ENCODE assay signal across 8 mouse cellular contexts in genomic region chr6:134887008-134887407, GRCm38 (mm10). TPM values are rescaled to one million over a fixed set of nuclear protein-coding genes. Genes with fewer than 3 reads are reported as not detected.
A peak's percentile ranks its signal among the peaks of the same experiment; 100 is the strongest.
DNase-seq lines count a peak whose midpoint lies in the region; ATAC-seq lines count a peak whose summit lies in the region.

No protein-coding gene starts in this region.

- no peak for ATAC-seq in heart, embryonic 12.5 days (ENCODE audit: insufficient number of reproducible peaks, low FRiP score)
- ATAC-seq in forebrain, embryonic 16.5 days: peak; percentile 31
- peak; percentile 32; the same call in 1 of the 2 replicates for ATAC-seq in midbrain, embryonic 13.5 days
- no peak for ATAC-seq in activated CD4-positive, CD25-positive, alpha-beta regulatory T cell, adult 4 months

- no peaks in the 10 kb centered on the region for H3K9me3 ChIP-seq in heart, embryonic 12.5 days (replicated peaks)
- no peaks in the 10 kb centered on the region for H3K9me3 ChIP-seq in forebrain, embryonic 16.5 days (ENCODE audit: control insufficient read depth, low read length)
- no peaks in the 10 kb centered on the region for H3K9me3 ChIP-seq in midbrain, embryonic 13.5 days

- no peaks in the 10 kb centered on the region; the same call in 1 of the 2 replicates for H3K36me3 ChIP-seq in heart, embryonic 12.5 days
- no peaks in the 10 kb centered on the region for H3K36me3 ChIP-seq in forebrain, embryonic 16.5 days (ENCODE audit: control insufficient read depth, insufficient read depth)
- peaks cover 9% of the 10 kb centered on the region for H3K36me3 ChIP-seq in midbrain, embryonic 13.5 days

- H3K4me1 ChIP-seq in heart, embryonic 12.5 days (replicated peaks): peaks cover 16% of the 10 kb centered on the region
- H3K4me1 ChIP-seq in forebrain, embryonic 16.5 days (replicated peaks; ENCODE audit: control insufficient read depth, insufficient read depth, low read length): peaks cover 41% of the 10 kb centered on the region
- peaks cover 59% of the 10 kb centered on the region for H3K4me1 ChIP-seq in midbrain, embryonic 13.5 days (replicated peaks)

- intact Hi-C loops in heart, postnatal 36 days (cut with DNase I): no loop called here

- H3K27me3 ChIP-seq in heart, embryonic 12.5 days (replicated peaks): no peaks in the 10 kb centered on the region
- no peaks in the 10 kb centered on the region for H3K27me3 ChIP-seq in forebrain, embryonic 16.5 days (replicated peaks; ENCODE audit: control insufficient read depth, insufficient read depth, low read length)
- no peaks in the 10 kb centered on the region for H3K27me3 ChIP-seq in midbrain, embryonic 13.5 days

- DNase-seq in heart, adult 18-20 months: no peak
- peak; percentile 47 for DNase-seq in cerebellum, adult 11-12 months
- no peak for DNase-seq in kidney, postnatal 36 days
- DNase-seq in heart, postnatal 36 days: no peak

- 47% methylated on average over 5 of the region's 5 CpGs for WGBS in heart, embryonic 12.5 days
- 7% methylated on average over 5 of the region's 5 CpGs for WGBS in forebrain, embryonic 16.5 days
- 5% methylated on average over 5 of the region's 5 CpGs for WGBS in midbrain, embryonic 13.5 days

- H3K4me2 ChIP-seq in heart, embryonic 12.5 days: peak overlapping the region; percentile 21
- peak overlapping the region; percentile 59 for H3K4me2 ChIP-seq in forebrain, embryonic 16.5 days (ENCODE audit: low read length)
- H3K4me2 ChIP-seq in midbrain, embryonic 13.5 days (replicated peaks): peak overlapping the region; percentile 73

- H3K4me3 ChIP-seq in heart, embryonic 12.5 days: no peak overlapping the region
- peak overlapping the region; percentile 62 for H3K4me3 ChIP-seq in forebrain, embryonic 16.5 days (replicated peaks; ENCODE audit: low read length)
- peak overlapping the region; percentile 57 for H3K4me3 ChIP-seq in midbrain, embryonic 13.5 days (replicated peaks)

- H3K27ac ChIP-seq in heart, embryonic 12.5 days (ENCODE audit: poor library complexity, severe bottlenecking): no peak overlapping the region
- peak overlapping the region; percentile 91 for H3K27ac ChIP-seq in forebrain, embryonic 16.5 days (ENCODE audit: low read length)
- peak overlapping the region; percentile 92 for H3K27ac ChIP-seq in midbrain, embryonic 13.5 days

- no peak overlapping the region for H3K9ac ChIP-seq in heart, embryonic 12.5 days
- H3K9ac ChIP-seq in forebrain, embryonic 16.5 days (replicated peaks; ENCODE audit: low read depth, low read length): peak overlapping the region; percentile 74
- peak overlapping the region; percentile 82 for H3K9ac ChIP-seq in midbrain, embryonic 13.5 days (replicated peaks)

RNA-seq across cellular contexts. Expression of gene Gpr19, which starts 11.4 kb away (rescaled TPM):
- 9.0 and 10.2 TPM in 2 replicates for polyA plus RNA-seq in heart, embryonic 12.5 days (2016; fragmentation: Nextera tagmentation; extraction: Ambion mirVana)
- 1 to 10 TPM; 3.9 to 5.0 TPM for total RNA-seq in heart, adult 18-20 months (2021)
- polyA plus RNA-seq in forebrain, embryonic 16.5 days (2015; fragmentation: Nextera tagmentation; extraction: Ambion mirVana): 44.4 and 48.9 TPM in 2 replicates
- polyA plus RNA-seq in midbrain, embryonic 13.5 days (2015; fragmentation: Nextera tagmentation; extraction: Ambion mirVana): 45.0 and 47.9 TPM in 2 replicates
- polyA plus RNA-seq in activated CD4-positive, CD25-positive, alpha-beta regulatory T cell, adult 4 months (2017; shearing (Covaris generic)): 1 to 10 TPM; 3.3 to 8.7 TPM
- 1 to 10 TPM; 4.4 to 5.2 TPM for total RNA-seq in heart, postnatal 36 days (2021)

RNA-seq across cellular contexts. Expression of gene Cdkn1b, which starts 33.2 kb away (rescaled TPM):
- 16.8 and 17.4 TPM in 2 replicates for polyA plus RNA-seq in heart, embryonic 12.5 days (2016; fragmentation: Nextera tagmentation; extraction: Ambion mirVana)
- total RNA-seq in heart, adult 18-20 months (2021): 10 to 100 TPM; 33.8 to 41.5 TPM
- polyA plus RNA-seq in forebrain, embryonic 16.5 days (2015; fragmentation: Nextera tagmentation; extraction: Ambion mirVana): 39.4 and 50.8 TPM in 2 replicates
- 33.8 and 35.1 TPM in 2 replicates for polyA plus RNA-seq in midbrain, embryonic 13.5 days (2015; fragmentation: Nextera tagmentation; extraction: Ambion mirVana)
- polyA plus RNA-seq in activated CD4-positive, CD25-positive, alpha-beta regulatory T cell, adult 4 months (2017; shearing (Covaris generic)): 10 to 100 TPM; 38.9 to 48.9 TPM
- total RNA-seq in heart, postnatal 36 days (2021): 10 to 100 TPM; 50.9 to 53.6 TPM

RNA-seq across cellular contexts. Expression of gene Crebl2, which starts 57.1 kb away (rescaled TPM):
- polyA plus RNA-seq in heart, embryonic 12.5 days (2016; fragmentation: Nextera tagmentation; extraction: Ambion mirVana): 1.9 and 2.3 TPM in 2 replicates
- total RNA-seq in heart, adult 18-20 months (2021): 10 to 100 TPM; 13.3 to 15.7 TPM
- 3.8 and 4.3 TPM in 2 replicates for polyA plus RNA-seq in forebrain, embryonic 16.5 days (2015; fragmentation: Nextera tagmentation; extraction: Ambion mirVana)
- 3.7 and 4.3 TPM in 2 replicates for polyA plus RNA-seq in midbrain, embryonic 13.5 days (2015; fragmentation: Nextera tagmentation; extraction: Ambion mirVana)
- 10 to 100 TPM; 26.3 to 31.1 TPM for polyA plus RNA-seq in activated CD4-positive, CD25-positive, alpha-beta regulatory T cell, adult 4 months (2017; shearing (Covaris generic))
- total RNA-seq in heart, postnatal 36 days (2021): 10 to 100 TPM; 13.0 to 14.1 TPM

Comparison
In these comparisons a context has a peak if more than half of its experiments do, and no peak if none do; other contexts are left out.
1. ATAC-seq: peak in forebrain, embryonic 16.5 days (single experiment) and midbrain, embryonic 13.5 days (single experiment); none in heart, embryonic 12.5 days (single experiment) and activated CD4-positive, CD25-positive, alpha-beta regulatory T cell, adult 4 months (single experiment).
2. H3K4me2 ChIP-seq: peak in every context shown above with its lines; median percentile 73 in midbrain, embryonic 13.5 days; 59 in forebrain, embryonic 16.5 days; 21 in heart, embryonic 12.5 days.